Mouse (Mus musculus): ENCODE data around the gene Ppp1r1b. TPM values are rescaled to one million over a fixed set of nuclear protein-coding genes. Genes with fewer than 3 reads are reported as not detected.

Gene Ppp1r1b
- polyA plus RNA-seq, 1 experiment: not detected

- Histone ChIP-seq H3K79me2 (ENCODE audit: control insufficient read depth, insufficient read depth) (peaks cover 30% of the 10 kb centered on the region), H3ac (ENCODE audit: control insufficient read depth, insufficient read length) (no peak overlapping the region), H3K4me3 (no peak overlapping the region), H3K36me3 (ENCODE audit: control insufficient read depth, insufficient read depth) (no peaks in the 10 kb centered on the region), H3K27me3 (ENCODE audit: control insufficient read depth, insufficient read depth, insufficient read length) (no peaks in the 10 kb centered on the region), H3K4me2 (ENCODE audit: low read depth) (no peak overlapping the region)
- no peak for TF ChIP-seq MAX (IDR thresholded peaks at IDR 0.05; ENCODE audit: low read depth)
- no peak for TF ChIP-seq TCF3 (IDR thresholded peaks at IDR 0.05; ENCODE audit: insufficient read length, low read depth)
- no peak for TF ChIP-seq CEBPB (IDR thresholded peaks at IDR 0.05; ENCODE audit: insufficient read depth, poor library complexity, severe bottlenecking)
- TF ChIP-seq MYOD1 (IDR thresholded peaks at IDR 0.05; ENCODE audit: control insufficient read depth in 1 of 3, insufficient read length in 2 of 3, low read depth in 2 of 3): no peak
- TF ChIP-seq POLR2A (IDR thresholded peaks at IDR 0.05; ENCODE audit: insufficient read length, low read depth): no peak
- TF ChIP-seq REST (IDR thresholded peaks at IDR 0.05; ENCODE audit: insufficient read depth, insufficient read length): no peak
- no peak for TF ChIP-seq USF1 (IDR thresholded peaks at IDR 0.05; ENCODE audit: low read depth)
Measured at GRCm38 (mm10) chr11:98363817-98364216, 15.6 kb downstream of the Ppp1r1b start.

- no peak for TF ChIP-seq TCF12 (IDR thresholded peaks at IDR 0.05; ENCODE audit: insufficient read depth, poor library complexity, severe bottlenecking)
- TF ChIP-seq E2F4 (IDR thresholded peaks at IDR 0.05; ENCODE audit: insufficient read depth): no peak
- TF ChIP-seq REST (IDR thresholded peaks at IDR 0.05; ENCODE audit: insufficient read depth, insufficient read length): no peak
- no peak for TF ChIP-seq MYOG (IDR thresholded peaks at IDR 0.05; ENCODE audit: control insufficient read depth in 1 of 3, insufficient read depth in 1 of 3, insufficient read length in 2 of 3, low read depth in 2 of 3)
- no peak for TF ChIP-seq TCF3 (IDR thresholded peaks at IDR 0.05; ENCODE audit: insufficient read length, low read depth)
- no peak for TF ChIP-seq MYOD1 (IDR thresholded peaks at IDR 0.05; ENCODE audit: control insufficient read depth in 1 of 3, insufficient read length in 2 of 3, low read depth in 2 of 3)
- no peak for TF ChIP-seq USF1 (IDR thresholded peaks at IDR 0.05; ENCODE audit: low read depth)
Measured at GRCm38 (mm10) chr11:98364410-98364809, 16.2 kb downstream of the Ppp1r1b start.

GRCm38 (mm10) chr11:98366290-98366689 lies 18.1 kb downstream of the Ppp1r1b start:
- TF ChIP-seq MAX (IDR thresholded peaks at IDR 0.05; ENCODE audit: low read depth): no peak
- no peak for TF ChIP-seq USF1 (IDR thresholded peaks at IDR 0.05; ENCODE audit: low read depth)
- TF ChIP-seq TCF3 (IDR thresholded peaks at IDR 0.05; ENCODE audit: insufficient read length, low read depth): no peak
- TF ChIP-seq MYOD1 (IDR thresholded peaks at IDR 0.05; ENCODE audit: control insufficient read depth in 1 of 3, insufficient read length in 2 of 3, low read depth in 2 of 3): no peak
- no peak for TF ChIP-seq SRF (IDR thresholded peaks at IDR 0.05; ENCODE audit: control insufficient read depth, insufficient read length, low read depth)
- TF ChIP-seq MYOG (IDR thresholded peaks at IDR 0.05; ENCODE audit: control insufficient read depth in 1 of 3, insufficient read depth in 1 of 3, insufficient read length in 2 of 3, low read depth in 2 of 3): no peak
- no peak for TF ChIP-seq E2F4 (IDR thresholded peaks at IDR 0.05; ENCODE audit: insufficient read depth)
- no peak for TF ChIP-seq POLR2A (IDR thresholded peaks at IDR 0.05; ENCODE audit: insufficient read length, low read depth)
- no peak for TF ChIP-seq REST (IDR thresholded peaks at IDR 0.05; ENCODE audit: insufficient read depth, insufficient read length)
- no peak for TF ChIP-seq POLR2AphosphoS2 (IDR thresholded peaks at IDR 0.05; ENCODE audit: insufficient read length, low read depth)
- no peak for TF ChIP-seq TCF12 (IDR thresholded peaks at IDR 0.05; ENCODE audit: insufficient read depth, poor library complexity, severe bottlenecking)
- no peak for TF ChIP-seq CEBPB (IDR thresholded peaks at IDR 0.05; ENCODE audit: insufficient read depth, poor library complexity, severe bottlenecking)
- H3K4me2 ChIP-seq (ENCODE audit: low read depth): no peak overlapping the region
- no peaks in the 10 kb centered on the region for H3K36me3 ChIP-seq (ENCODE audit: control insufficient read depth, insufficient read depth)
- H3K27me3 ChIP-seq (ENCODE audit: control insufficient read depth, insufficient read depth, insufficient read length): no peaks in the 10 kb centered on the region
- H3ac ChIP-seq (ENCODE audit: control insufficient read depth, insufficient read length): no peak overlapping the region
- peaks cover 9% of the 10 kb centered on the region for H3K79me2 ChIP-seq (ENCODE audit: control insufficient read depth, insufficient read depth)
- H3K4me3 ChIP-seq: no peak overlapping the region

More at GRCm38 (mm10) chr11:98364410-98364809, 16.2 kb downstream of the Ppp1r1b start:
- no peak overlapping the region for H3K4me3 ChIP-seq
- peaks cover 24% of the 10 kb centered on the region for H3K79me2 ChIP-seq (ENCODE audit: control insufficient read depth, insufficient read depth)
- no peak overlapping the region for H3K4me2 ChIP-seq (ENCODE audit: low read depth)
- H3K27me3 ChIP-seq (ENCODE audit: control insufficient read depth, insufficient read depth, insufficient read length): no peaks in the 10 kb centered on the region
- no peaks in the 10 kb centered on the region for H3K36me3 ChIP-seq (ENCODE audit: control insufficient read depth, insufficient read depth)
- H3ac ChIP-seq (ENCODE audit: control insufficient read depth, insufficient read length): no peak overlapping the region

DNA sequence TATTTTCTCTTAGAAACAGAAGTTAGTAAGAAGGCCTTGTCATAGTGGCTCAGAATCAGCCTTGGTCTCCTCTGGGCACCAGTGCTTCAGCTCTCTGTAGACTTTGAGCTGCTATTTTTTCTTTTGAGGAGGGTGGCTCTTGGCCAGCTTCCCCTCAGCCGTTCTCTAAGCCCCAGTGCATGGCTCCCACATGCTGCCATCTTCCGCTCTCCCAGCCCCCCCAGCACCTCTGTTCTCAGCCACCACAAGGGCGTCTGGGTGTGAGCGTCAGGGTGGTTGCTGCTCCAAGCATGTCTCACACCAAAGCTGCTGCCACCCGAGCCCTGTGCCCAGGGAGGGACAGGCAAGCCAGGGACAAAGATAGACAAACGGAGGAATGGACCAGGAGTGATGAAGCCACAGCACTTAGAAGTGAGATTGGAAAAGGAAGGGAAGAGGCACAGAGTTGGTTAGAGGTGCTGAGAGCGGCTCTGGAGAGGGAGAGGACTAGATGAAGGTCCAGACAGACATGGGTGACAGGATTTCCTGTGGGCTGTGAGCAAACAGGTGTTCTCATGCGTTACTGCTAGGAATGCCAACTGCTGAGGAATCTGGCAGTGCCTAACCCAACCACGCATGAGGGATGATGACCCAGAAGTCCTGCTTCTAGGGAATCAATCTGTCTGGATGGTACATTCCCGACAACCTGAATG lies 19.1 kb downstream of the Ppp1r1b start:
- Histone ChIP-seq H3ac (ENCODE audit: control insufficient read depth, insufficient read length) (no peak overlapping the region), H3K36me3 (ENCODE audit: control insufficient read depth, insufficient read depth) (no peaks in the 10 kb centered on the region), H3K4me3 (no peak overlapping the region), H3K27me3 (ENCODE audit: control insufficient read depth, insufficient read depth, insufficient read length) (no peaks in the 10 kb centered on the region), H3K4me2 (ENCODE audit: low read depth) (no peak overlapping the region), H3K79me2 (ENCODE audit: control insufficient read depth, insufficient read depth) (peaks cover 5% of the 10 kb centered on the region)
- TF ChIP-seq MAX (IDR thresholded peaks at IDR 0.05; ENCODE audit: low read depth) (no peak), CEBPB (IDR thresholded peaks at IDR 0.05; ENCODE audit: insufficient read depth, poor library complexity, severe bottlenecking) (no peak), SRF (IDR thresholded peaks at IDR 0.05; ENCODE audit: control insufficient read depth, insufficient read length, low read depth) (no peak), TCF3 (IDR thresholded peaks at IDR 0.05; ENCODE audit: insufficient read length, low read depth) (no peak), POLR2A (IDR thresholded peaks at IDR 0.05; ENCODE audit: insufficient read length, low read depth) (no peak), USF1 (IDR thresholded peaks at IDR 0.05; ENCODE audit: low read depth) (no peak), POLR2AphosphoS2 (IDR thresholded peaks at IDR 0.05; ENCODE audit: insufficient read length, low read depth) (no peak), MYOG (IDR thresholded peaks at IDR 0.05; ENCODE audit: control insufficient read depth in 1 of 3, insufficient read depth in 1 of 3, insufficient read length in 2 of 3, low read depth in 2 of 3) (peak in 1 of 3 experiments; percentile 33), REST (IDR thresholded peaks at IDR 0.05; ENCODE audit: insufficient read depth, insufficient read length) (no peak), MYOD1 (IDR thresholded peaks at IDR 0.05; ENCODE audit: control insufficient read depth in 1 of 3, insufficient read length in 2 of 3, low read depth in 2 of 3) (peak in 2 of 3 experiments; percentile 44 to 80)

DNA sequence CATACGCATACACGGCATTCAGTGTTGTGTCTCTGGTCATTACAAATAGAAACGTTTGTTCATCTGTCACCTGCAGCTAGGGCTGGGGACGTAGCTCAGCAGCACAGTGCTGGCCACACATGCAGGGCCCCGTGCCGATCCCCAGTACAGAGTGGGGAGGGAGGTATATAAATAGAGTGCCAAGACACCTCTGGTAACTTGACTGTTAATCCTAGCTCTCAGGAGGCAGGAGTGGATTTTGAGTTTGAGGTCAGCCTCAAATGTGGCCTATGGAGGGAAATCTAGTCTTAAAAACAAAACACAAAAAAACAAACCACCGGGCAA lies 19.6 kb downstream of the Ppp1r1b start:
- H3K27me3 ChIP-seq (ENCODE audit: control insufficient read depth, insufficient read depth, insufficient read length): no peaks in the 10 kb centered on the region
- H3K79me2 ChIP-seq (ENCODE audit: control insufficient read depth, insufficient read depth): peaks cover 2% of the 10 kb centered on the region
- H3ac ChIP-seq (ENCODE audit: control insufficient read depth, insufficient read length): no peak overlapping the region
- no peak overlapping the region for H3K4me3 ChIP-seq
- no peak overlapping the region for H3K4me2 ChIP-seq (ENCODE audit: low read depth)
- TF ChIP-seq TCF12 (IDR thresholded peaks at IDR 0.05; ENCODE audit: insufficient read depth, poor library complexity, severe bottlenecking) (no peak), MYOD1 (IDR thresholded peaks at IDR 0.05; ENCODE audit: control insufficient read depth in 1 of 3, insufficient read length in 2 of 3, low read depth in 2 of 3) (no peak), MYOG (IDR thresholded peaks at IDR 0.05; ENCODE audit: control insufficient read depth in 1 of 3, insufficient read depth in 1 of 3, insufficient read length in 2 of 3, low read depth in 2 of 3) (no peak), POLR2A (IDR thresholded peaks at IDR 0.05; ENCODE audit: insufficient read length, low read depth) (no peak), MAX (IDR thresholded peaks at IDR 0.05; ENCODE audit: low read depth) (no peak), USF1 (IDR thresholded peaks at IDR 0.05; ENCODE audit: low read depth) (no peak), CEBPB (IDR thresholded peaks at IDR 0.05; ENCODE audit: insufficient read depth, poor library complexity, severe bottlenecking) (no peak), POLR2AphosphoS2 (IDR thresholded peaks at IDR 0.05; ENCODE audit: insufficient read length, low read depth) (no peak), TCF3 (IDR thresholded peaks at IDR 0.05; ENCODE audit: insufficient read length, low read depth) (no peak), E2F4 (IDR thresholded peaks at IDR 0.05; ENCODE audit: insufficient read depth) (no peak), SRF (IDR thresholded peaks at IDR 0.05; ENCODE audit: control insufficient read depth, insufficient read length, low read depth) (no peak), REST (IDR thresholded peaks at IDR 0.05; ENCODE audit: insufficient read depth, insufficient read length) (no peak)
- no peaks in the 10 kb centered on the region for H3K36me3 ChIP-seq (ENCODE audit: control insufficient read depth, insufficient read depth)

All from myocyte (in vitro differentiated cells).